Comparison of ENCODE assay signal across 10 mouse cellular contexts in genomic region chr19:53419834-53420233, GRCm38 (mm10). TPM values are rescaled to one million over a fixed set of nuclear protein-coding genes. Genes with fewer than 3 reads are reported as not detected.
DNase-seq lines count a peak whose midpoint lies in the region; ATAC-seq lines count a peak whose summit lies in the region.
"Had no signal": no experiment of that assay in that cellular context is flagged by ENCODE, and none has a peak within 500 bp of the region (broad histone marks: within the 10 kb centered on the region; RNA-seq: fewer than 3 reads in every experiment).

No protein-coding gene starts in this region.

- no peak overlapping the region for H3K27ac ChIP-seq in hindbrain, embryonic 11.5 days (ENCODE audit: low read depth, low read length)
- no peak overlapping the region for H3K27ac ChIP-seq in hindbrain, embryonic 12.5 days
- H3K27ac ChIP-seq: embryonic facial prominence, embryonic 15.5 days; macrophage had no signal

- 52% methylated on average over 5 of the region's 5 CpGs for WGBS in hindbrain, embryonic 11.5 days
- 46% methylated on average over 5 of the region's 5 CpGs for WGBS in hindbrain, embryonic 12.5 days

- DNase-seq in hindbrain, embryonic 11.5 days (ENCODE audit: low spot score), result peak; percentile 80
- DNase-seq in A20 (ENCODE audit: low read depth, low spot score), result peak; percentile 89
- peak; percentile 86 for DNase-seq in T-cell, adult 2 months (ENCODE audit: low spot score)
- peak; percentile 46 for DNase-seq in embryo, embryonic 11.5 days (ENCODE audit: low read depth, low spot score)
- peak; percentile 73 to 79 for DNase-seq in kidney, postnatal 4 days
- peak; percentile 83 for DNase-seq in retina, postnatal 1 day
- no peak for DNase-seq in left cerebral cortex, adult 8-10 months (ENCODE audit: low spot score in 2 of 2)

- peaks cover 3% of the 10 kb centered on the region; the same call in 1 of the 2 replicates for H3K27me3 ChIP-seq in hindbrain, embryonic 11.5 days (ENCODE audit: control insufficient read depth, insufficient read depth, low read length)
- H3K27me3 ChIP-seq in hindbrain, embryonic 12.5 days, result no peaks in the 10 kb centered on the region; the same call in 1 of the 2 replicates
- H3K27me3 ChIP-seq: embryonic facial prominence, embryonic 15.5 days had no signal

- H3K4me2 ChIP-seq in hindbrain, embryonic 11.5 days (replicated peaks; ENCODE audit: low read depth, low read length), result no peak overlapping the region
- no peak overlapping the region for H3K4me2 ChIP-seq in hindbrain, embryonic 12.5 days (replicated peaks)
- H3K4me2 ChIP-seq: embryonic facial prominence, embryonic 15.5 days had no signal

- no peaks in the 10 kb centered on the region for H3K9me3 ChIP-seq in hindbrain, embryonic 11.5 days (ENCODE audit: control insufficient read depth, low read length)
- H3K9me3 ChIP-seq in hindbrain, embryonic 12.5 days (replicated peaks), result no peaks in the 10 kb centered on the region
- H3K9me3 ChIP-seq: embryonic facial prominence, embryonic 15.5 days had no signal

- H3K4me1 ChIP-seq in hindbrain, embryonic 11.5 days (replicated peaks; ENCODE audit: control insufficient read depth, insufficient read depth, low read length), result no peaks in the 10 kb centered on the region
- H3K4me1 ChIP-seq in hindbrain, embryonic 12.5 days, result peaks cover 10% of the 10 kb centered on the region

- no peak for ATAC-seq in hindbrain, embryonic 11.5 days (ENCODE audit: low FRiP score)
- ATAC-seq in hindbrain, embryonic 12.5 days (ENCODE audit: low FRiP score), result no peak

- H3K4me3 ChIP-seq in hindbrain, embryonic 11.5 days (ENCODE audit: low read depth, low read length), result no peak overlapping the region
- no peak overlapping the region for H3K4me3 ChIP-seq in hindbrain, embryonic 12.5 days
- H3K4me3 ChIP-seq: embryonic facial prominence, embryonic 15.5 days had no signal

- no peaks in the 10 kb centered on the region for H3K36me3 ChIP-seq in hindbrain, embryonic 11.5 days (ENCODE audit: control insufficient read depth, insufficient read depth, low read length)
- no peaks in the 10 kb centered on the region for H3K36me3 ChIP-seq in hindbrain, embryonic 12.5 days
- H3K36me3 ChIP-seq: embryonic facial prominence, embryonic 15.5 days had no signal

- no peak overlapping the region for H3K9ac ChIP-seq in hindbrain, embryonic 11.5 days (ENCODE audit: low read depth, low read length)
- H3K9ac ChIP-seq in hindbrain, embryonic 12.5 days, result no peak overlapping the region
- H3K9ac ChIP-seq: embryonic facial prominence, embryonic 15.5 days had no signal

RNA-seq across cellular contexts. Expression of gene Smndc1, which starts 29.5 kb away (rescaled TPM):
- 51.5 and 56.0 TPM in 2 replicates for polyA plus RNA-seq in hindbrain, embryonic 11.5 days (2014; fragmentation: Nextera tagmentation; extraction: Ambion mirVana)
- 40.9 and 41.4 TPM in 2 replicates for polyA plus RNA-seq in hindbrain, embryonic 12.5 days (2016; fragmentation: Nextera tagmentation; extraction: Ambion mirVana)
- total RNA-seq in left cerebral cortex, adult 8-10 months (2022), result 10 to 100 TPM; 33.2 to 38.1 (median 36.3) TPM

RNA-seq across cellular contexts. Expression of gene Gm10197, which starts 48.3 kb away (rescaled TPM):
- not detected in 2 replicates for polyA plus RNA-seq in hindbrain, embryonic 11.5 days (2014; fragmentation: Nextera tagmentation; extraction: Ambion mirVana)
- polyA plus RNA-seq in hindbrain, embryonic 12.5 days (2016; fragmentation: Nextera tagmentation; extraction: Ambion mirVana), result not detected in 2 replicates
- total RNA-seq in left cerebral cortex, adult 8-10 months (2022), result not detected
- polyA plus RNA-seq: embryonic facial prominence, embryonic 15.5 days; macrophage had no signal

Comparison
In these comparisons a context has a peak if more than half of its experiments do, and no peak if none do; other contexts are left out.
1. DNase-seq: peak in hindbrain, embryonic 11.5 days (single experiment), A20 (single experiment), T-cell, adult 2 months (single experiment), embryo, embryonic 11.5 days (single experiment), kidney, postnatal 4 days (2 of 2) and retina, postnatal 1 day (single experiment); none in left cerebral cortex, adult 8-10 months (0 of 2).